Mouse (Mus musculus): ENCODE measurements around the gene Tmem115.

DNA sequence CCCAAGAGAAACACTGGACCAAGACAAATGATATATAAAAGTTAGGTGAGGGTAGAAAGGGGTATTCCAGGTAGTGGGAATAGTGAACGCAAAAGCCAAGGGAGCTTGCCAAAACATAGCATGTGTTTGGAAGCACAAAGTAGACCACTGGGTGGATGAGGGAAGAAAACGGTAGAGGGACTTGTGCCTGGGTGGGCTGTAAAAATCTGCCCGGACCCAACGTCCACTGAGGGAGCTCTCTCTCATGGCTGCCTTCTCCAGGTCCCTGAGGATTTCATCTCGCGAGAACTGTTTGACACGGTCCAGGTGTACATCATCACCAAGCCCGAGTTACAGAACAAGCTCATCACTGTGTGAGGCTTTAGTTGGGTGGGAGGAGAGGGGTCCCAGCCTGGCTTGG, 9.0 kb downstream of the Tmem115 start:
- TF ChIP-seq POLR2A (IDR thresholded peaks at IDR 0.05; ENCODE audit: low read depth, low read length) (no peak), CTCF (IDR thresholded peaks at IDR 0.05; ENCODE audit: extremely low read depth, insufficient read depth, insufficient read length, insufficient replicate concordance) (no peak)
